Mouse (Mus musculus) ES-E14 (cell line): Measurements from ENCODE around the gene Sell.

Experiments used
- CHD2 ChIP-seq: IDR thresholded peaks from 2 replicates; pipeline ENCODE4 v1.6.1; 2014; ENCODE audit warnings: mild to moderate bottlenecking, low read depth, low read length, inconsistent platforms
- HCFC1 ChIP-seq: IDR thresholded peaks from 2 replicates; pipeline ENCODE4 v1.6.1; 2012; ENCODE audit warnings: low read length, inconsistent platforms, borderline replicate concordance; ENCODE audit not compliant: insufficient read depth
- ZC3H11A ChIP-seq: IDR thresholded peaks from 2 replicates; pipeline ENCODE4 v1.6.1; 2012; ENCODE audit warnings: low read depth, mild to moderate bottlenecking, inconsistent platforms, low read length, borderline replicate concordance
- ZNF384 ChIP-seq: IDR thresholded peaks from 2 replicates; pipeline ENCODE4 v1.6.1; 2012; ENCODE audit warnings: low read depth, low read length, inconsistent platforms

GRCm38 (mm10) chr1:164060071-164060470 lies 1.7 kb upstream of the Sell start:
- TF ChIP-seq HCFC1, result no peak
- TF ChIP-seq ZC3H11A, result no peak
- TF ChIP-seq CHD2, result no peak
- no peak for TF ChIP-seq ZNF384
